Mouse (Mus musculus) natural killer cell, adult 2 months (primary cell): ENCODE data around the gene Prmt2.

ENCODE experiments used
- DNase-seq, 2 experiments: peaks; one replicate each; pipeline ENCODE4 v3.0.0; 2022; ENCODE audit warnings: low spot score in 2 of 2

The Prmt2 gene

DNA sequence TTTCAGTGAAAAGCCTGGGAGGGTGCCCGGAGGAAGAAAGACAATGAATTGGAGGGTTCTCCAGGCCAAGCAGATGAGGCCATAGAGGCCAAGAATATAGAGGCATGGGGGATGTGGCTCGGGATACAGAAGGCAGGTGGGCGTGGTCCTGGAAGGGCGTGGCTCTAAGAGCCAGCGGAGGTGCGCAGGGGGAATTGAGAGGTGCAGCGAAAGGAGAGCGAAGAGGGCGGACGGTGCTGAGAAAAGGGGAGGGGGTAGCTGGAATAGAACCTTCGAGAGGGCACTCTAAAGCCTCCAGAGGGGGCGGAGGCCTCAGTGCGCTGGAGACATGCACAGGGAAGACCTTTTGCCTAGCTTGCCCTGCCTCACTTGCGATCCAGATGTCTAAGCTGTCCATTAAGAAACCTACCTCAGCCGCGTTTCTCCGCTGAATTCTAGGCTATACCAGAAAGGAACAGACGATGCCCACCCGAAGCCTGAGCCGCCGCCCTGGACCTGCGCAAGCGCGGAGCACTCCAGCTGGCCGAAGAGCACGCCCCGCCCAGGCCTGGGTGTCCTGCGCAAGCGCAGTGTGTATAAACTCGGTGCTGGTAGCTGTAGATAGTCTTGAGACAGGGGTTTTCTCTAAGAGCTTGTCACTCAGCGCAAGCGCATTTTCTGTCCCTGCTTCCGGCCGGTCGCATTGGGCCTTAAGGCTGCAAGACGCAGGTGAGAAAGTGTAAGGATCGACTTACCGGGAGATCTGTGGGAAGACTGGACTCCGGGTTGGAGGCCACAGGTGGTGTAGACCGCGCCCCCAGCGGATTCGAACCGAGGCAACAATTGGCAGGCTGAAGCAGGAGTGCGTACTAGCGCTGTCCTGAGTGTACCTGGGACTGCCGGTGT is at the start of gene Prmt2:
Prmt2 (minus strand) TSS at position 525 of the 885 bp plus-strand sequence.
- DNase-seq, result peak; percentile 90 to 91

DNA sequence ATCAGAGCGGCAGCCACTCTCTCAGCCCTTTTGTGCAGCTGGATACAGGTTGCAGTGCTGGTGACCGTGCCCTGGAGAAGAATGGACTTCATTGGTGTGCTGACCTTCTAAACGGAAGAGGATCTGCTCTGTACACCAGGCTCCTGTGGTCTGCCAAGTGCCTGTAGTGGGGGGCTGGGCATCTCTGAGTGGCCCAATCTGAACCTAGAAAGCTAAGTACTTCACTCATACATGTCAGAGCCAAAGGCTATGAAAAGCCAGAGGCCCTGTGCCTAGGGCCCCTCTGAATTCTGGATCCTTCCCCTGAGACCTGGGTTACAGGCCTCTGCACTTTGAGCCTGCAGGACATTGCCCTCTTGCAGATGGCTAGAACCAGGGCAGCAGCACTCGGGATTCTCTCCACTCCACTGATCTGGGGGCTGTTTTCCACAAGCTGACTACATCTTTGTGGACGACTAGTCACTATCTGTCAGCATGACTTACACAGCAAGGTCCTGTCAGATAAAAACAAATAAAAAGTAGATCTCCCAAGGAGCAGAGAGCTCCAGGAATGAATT is 41.0 kb upstream of the Prmt2 start:
- no peak for DNase-seq

DNA sequence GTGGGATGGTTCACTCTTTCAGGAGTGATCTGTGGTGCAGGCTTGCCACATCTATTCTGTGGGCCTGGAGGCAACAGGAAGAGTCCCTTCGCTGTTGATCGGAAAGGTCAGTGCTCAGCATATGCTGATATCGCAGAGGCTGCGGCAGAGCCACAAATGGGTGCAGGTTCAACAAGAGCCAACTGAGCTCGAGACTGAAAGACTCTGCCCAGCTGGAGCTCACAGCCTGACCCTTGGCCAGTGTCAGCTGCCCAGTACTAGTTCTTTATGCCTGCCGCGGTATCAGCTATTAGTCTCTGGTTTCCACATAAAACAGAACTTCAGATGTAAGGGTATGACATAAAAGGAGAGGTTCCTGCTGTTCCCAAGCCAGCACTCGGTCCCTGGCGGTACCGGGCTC is 37.6 kb upstream of the Prmt2 start:
- no peak for DNase-seq

DNA sequence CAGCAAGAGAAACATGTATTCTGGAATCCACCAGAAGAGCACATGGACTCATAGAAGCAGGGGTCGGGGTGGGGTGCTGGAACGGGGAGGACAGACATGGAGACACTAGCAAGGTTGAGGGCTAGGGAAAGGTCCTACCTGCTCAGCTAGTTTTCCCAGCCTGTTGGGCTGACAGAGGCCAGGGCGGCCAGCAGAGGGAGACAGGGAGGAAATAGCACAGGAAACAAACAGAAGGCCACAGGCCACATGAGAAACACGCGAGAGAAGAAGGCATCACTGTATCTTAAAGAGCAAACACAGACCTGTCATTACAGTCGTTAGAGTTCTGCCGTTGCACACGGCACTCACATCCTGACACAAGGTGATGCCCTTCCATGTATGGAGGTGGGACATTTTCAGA is 33.6 kb upstream of the Prmt2 start:
- DNase-seq, result peak; percentile 60 to 63

DNA sequence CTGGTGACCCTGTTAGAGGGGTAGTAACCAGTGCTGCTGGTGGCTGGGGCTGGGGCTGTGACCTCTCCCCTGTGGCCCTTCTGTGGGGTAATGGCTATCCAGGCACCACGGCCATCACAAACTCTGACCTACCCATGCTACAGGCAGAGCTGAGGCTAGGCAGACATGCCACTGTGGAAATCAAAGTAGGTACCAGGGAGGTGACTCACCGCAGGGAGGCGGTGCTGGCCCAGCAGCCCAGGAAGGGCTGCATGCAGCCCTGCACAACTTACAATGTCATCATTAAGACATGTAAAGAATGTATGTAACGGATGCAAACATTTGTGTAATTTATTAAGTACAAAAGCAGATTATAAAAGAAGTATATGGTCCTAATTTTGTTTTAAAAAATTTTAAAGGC is 24.8 kb upstream of the Prmt2 start:
- no peak for DNase-seq

DNA sequence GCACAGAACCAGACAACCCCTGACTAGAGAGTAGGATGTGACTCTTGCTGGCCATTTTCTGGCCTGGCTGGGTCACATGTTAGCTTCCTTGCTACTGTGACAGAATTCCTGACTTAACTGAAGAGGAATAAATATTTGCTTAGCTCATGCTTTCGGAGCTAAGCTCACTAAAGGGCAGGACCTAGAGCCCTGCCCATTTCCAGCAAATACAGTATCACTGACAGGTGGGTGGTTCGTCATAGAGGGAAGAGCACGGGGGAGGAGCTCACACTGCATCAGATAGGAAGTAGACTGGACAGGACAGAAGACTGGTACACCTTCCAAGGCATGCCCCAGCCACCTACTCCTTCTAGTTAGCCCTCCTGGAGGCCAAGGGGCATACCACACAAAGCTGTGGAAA is 23.8 kb upstream of the Prmt2 start:
- DNase-seq, result no peak

DNA sequence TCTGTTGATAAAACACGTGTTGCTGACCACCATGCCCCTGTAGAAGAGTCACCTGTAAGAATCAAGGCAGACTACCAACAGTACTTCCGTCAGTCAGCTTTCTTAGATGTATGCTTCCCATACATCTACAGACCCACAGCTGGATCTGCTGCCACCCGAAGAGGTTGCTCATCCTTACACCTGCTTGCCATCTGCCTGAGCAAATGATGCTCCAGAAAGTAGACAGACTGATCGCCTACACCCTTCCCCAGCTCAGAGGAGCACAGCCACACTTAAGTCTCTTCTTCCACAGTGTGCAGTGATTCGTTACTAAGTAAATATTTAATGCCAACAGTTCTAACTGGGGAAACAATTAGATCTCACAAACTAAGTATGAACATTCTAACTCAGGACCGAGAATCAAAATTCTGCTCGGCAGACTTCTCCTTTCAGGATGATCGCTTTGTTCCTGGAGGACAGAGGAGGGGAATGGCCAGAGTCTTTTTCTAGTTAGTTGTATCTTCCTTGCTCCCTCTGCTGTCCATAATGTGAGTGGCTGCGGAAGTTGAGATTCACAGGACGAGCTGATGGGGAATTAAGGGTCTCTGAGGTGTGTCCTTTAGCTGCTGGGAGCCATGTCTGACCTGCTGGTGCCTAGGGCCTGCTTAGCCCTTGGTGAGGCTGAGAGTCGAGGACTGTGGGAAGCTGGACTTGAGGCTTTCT is 22.8 kb upstream of the Prmt2 start:
- DNase-seq, result no peak

DNA sequence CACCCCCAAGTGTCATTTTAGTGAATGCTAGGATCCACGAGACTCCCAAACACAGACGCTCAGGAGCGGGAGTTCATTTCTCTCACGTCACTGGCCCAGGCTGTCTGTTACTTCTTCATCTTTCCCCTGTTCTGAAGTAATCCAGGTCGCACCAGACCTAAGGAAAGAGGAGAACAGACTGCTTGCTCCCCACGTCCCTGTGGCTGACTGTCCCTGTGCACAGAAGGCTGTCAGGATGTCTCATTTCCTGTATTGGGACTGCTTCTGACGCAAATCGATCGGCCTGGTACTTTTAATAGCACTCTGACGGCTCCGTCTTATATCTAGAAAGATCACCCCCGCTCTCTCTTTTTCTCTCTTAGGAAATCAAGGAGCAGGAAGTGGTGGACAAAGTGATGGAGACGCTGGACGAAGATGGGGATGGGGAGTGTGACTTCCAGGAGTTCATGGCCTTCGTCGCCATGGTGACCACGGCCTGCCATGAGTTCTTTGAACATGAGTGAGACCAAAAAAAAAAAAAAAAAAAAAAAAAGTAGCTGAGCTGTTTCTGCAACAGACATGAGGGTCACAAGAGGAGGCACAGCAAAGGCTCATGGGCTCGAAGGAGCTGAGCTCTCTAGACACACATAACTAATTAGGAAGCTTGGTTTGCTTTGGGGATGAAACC is 22.0 kb upstream of the Prmt2 start:
- no peak for DNase-seq

DNA sequence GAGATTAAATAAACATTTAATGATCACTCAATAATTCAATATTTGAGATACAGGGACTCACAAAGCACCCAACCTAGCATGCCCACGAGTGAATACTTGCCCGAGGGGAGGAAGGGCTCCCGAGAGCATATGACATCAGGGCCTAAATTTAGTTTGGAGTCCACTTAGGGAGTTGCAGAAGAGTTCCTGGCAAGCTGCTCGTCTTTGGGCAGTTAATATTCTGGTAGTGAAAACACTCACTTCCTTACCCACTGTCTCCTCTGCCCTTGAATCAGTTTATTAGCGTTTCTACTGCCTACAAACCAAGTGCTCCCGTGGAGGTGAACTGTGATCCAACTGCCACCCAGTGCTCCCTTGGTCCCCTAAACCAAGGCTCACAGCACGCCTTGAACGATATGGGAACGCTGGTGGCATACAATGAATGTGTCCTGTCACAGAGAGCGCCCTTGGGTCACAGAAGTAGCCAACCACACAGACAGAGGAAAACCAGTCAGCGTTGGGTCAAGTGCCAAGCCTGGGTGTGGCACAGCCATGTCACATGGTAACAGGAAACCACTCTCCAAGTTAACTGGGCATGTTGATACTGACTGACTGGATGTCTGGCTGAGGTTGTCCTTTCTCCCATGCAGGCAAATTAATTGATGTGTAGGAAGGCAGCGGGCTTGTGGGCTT is 20.2 kb upstream of the Prmt2 start:
- DNase-seq, result no peak

DNA sequence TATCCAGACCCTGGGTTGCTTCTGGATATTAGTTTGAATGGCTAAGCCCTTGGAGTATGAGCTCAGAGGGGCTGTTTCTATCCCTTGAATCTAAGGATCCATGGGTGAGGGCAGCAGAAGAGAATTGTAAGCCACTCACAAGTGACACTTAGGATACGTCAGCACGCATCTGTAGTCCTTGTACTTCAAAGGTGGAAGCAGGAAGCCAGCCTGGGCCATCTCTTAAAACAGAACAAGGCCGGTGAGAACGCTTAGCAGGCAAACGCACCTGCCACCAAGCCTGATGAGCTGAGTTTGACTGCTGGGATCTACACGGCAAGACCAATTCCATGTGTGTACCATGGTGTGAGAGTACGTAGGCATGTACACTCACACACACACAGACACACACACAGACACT is 19.6 kb upstream of the Prmt2 start:
- no peak for DNase-seq

DNA sequence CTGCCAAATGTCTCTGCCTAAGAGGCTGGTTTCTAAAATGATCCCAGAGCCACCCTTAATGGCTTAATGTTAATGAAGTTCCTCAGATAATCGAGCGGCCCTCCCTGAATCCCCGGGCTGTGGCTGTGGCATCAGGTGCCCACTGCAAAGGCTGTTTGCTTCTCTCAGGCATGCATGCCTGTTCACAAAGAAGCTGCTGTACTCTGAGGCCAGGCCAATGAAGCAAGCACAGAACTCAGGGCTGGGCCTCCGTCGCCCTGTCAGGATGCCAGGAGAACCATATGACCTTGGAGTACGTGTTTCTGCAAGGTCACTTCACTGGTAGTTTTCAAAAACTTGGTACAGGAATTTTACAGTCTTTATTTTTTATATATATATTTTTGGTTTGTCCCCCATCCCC is 18.0 kb upstream of the Prmt2 start:
- DNase-seq, result no peak

DNA sequence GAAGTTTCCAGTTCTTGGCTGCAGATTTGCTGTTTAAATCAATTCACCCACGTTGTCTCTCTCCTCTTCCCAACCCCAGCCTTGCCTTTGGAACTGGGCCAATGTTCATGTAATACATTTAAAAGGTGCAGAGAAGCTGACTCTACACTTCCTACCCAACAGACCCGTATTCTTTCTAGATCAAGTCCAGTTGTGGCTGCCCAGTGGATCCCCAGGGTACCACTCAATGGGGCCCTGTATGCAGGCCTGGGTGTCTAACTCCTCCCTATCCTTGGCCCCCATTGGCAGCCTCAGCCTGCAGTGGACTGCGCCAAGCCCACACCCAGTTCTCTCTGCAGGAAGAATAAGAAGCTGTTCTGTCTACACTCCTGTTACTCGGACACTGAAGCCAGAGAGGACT is 15.9 kb upstream of the Prmt2 start, which contains the start of gene S100b:
S100b (plus strand) TSS at position 318 of the 400 bp plus-strand sequence.
- no peak for DNase-seq

DNA sequence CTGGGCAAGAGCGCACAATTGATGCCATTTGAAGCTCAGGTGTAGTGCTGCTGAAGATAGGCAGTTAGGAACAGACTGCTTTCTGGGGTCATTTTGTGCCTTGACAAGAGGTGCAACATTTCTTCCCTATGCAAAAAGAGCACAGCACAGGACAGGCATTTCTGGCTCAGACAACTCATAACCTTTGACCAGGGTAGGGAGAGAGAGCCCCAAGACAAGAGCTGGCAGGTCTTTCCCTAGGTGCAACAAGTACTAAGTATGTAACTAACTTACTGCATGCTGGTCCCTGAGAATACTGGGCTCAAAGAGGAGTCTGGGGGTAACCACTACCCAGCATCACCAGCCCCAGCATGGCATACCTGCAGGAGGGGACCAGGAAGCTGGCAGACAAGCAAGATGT is 15.4 kb upstream of the Prmt2 start:
- DNase-seq, result no peak

DNA sequence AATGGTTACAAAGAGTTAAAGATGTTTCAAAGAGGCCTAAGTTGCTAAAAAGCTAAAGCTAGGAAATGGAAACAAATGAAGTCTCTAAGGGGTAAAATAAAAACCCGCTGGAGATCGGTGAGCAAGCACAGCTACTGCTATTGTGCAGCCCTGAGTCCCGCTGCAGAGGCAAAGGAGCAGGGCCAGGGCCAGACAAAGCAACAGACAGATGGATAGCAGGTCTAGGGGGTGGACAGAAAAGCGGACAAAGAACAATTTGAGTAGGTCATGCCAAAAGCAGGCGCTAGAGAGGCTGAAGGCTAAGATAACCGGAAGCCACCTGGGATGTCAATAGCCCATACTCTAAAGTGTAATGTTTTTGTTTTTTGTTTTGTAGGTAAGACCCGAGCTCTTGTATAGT is 13.2 kb upstream of the Prmt2 start:
- no peak for DNase-seq

DNA sequence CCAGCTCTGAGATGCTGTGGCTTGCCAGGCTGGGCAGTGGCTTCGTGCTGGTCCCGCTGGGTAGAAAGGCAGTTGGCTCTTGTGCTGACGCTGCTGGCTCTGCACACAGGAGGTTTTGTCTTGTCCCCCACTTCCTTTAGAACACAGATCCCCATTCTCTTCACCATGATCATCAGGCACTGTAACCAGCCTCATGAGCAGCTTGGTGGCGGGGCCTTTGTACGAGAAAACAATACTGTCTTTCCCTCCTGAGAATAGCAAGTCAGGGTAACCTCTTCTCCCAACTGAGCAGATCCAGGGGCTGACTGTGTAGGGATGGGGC is 10.9 kb upstream of the Prmt2 start:
- DNase-seq, result no peak

DNA sequence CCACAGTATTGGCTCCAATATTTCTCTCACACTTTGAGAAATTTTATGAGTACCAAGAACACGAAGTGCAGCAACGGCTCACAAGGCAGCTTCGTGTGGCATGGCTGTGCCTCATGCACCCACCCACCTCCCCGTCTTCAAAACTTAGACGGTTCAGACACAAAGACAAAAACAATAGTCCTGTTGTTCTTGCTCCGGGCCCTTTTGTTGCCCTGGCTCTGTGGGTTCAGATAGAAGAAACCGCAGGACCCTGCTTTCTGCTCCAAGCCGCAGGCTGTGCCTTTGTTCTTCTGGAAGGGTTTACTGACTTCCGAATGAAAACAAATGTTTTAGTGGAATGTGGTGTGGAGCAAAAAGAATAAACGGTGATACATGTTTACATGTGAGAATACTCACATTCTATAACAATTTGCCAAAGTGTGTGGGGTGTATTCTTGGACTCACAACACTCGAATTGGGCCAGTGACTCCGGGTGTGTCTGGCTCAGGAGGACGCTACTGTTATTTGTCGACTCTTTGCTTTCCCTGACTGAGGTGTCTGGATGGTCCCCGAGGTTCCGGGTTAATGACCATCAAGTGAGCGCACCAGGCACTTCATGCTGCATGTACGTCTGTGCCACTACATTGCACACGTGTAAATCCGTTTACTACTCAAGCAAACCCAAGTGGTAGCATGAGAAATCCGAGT is 10.4 kb upstream of the Prmt2 start:
- no peak for DNase-seq

DNA sequence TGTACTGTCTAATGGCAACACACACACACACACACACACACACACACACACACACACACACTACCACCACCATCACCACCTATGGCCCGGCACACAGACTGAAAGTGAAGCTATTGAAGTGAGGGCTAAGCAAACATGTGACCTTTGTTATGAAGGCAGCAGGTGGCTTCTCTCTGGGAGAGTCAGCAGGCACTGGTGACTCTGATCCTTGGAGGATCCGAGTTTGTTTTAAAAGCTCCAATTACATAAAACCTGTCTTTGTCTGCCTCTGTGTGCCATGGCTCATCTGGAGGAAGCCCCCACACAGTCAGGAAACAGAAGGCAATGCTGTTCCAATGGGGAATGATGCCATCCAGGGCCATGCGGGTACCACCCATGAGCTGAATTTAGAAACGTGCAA is 8.9 kb upstream of the Prmt2 start:
- DNase-seq, result no peak

DNA sequence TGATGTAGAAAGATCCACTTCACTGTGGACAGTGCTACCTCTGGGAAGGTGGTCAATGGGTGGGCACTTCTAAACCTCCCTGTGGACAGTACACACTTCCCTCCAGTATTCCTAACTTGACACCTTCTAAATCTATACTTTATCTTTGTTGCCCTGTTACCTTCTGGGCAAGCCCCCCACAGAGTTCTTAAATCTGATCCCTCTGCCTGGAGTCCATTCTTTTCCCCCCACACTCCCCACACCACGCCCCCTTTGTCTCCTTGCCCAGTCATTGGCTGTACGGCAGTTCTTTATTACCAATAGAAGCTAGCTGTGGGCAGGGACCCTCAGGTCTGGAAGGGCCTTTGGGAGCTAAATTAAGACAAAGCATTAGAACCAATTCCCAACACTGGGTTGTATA is 7.4 kb upstream of the Prmt2 start:
- no peak for DNase-seq

DNA sequence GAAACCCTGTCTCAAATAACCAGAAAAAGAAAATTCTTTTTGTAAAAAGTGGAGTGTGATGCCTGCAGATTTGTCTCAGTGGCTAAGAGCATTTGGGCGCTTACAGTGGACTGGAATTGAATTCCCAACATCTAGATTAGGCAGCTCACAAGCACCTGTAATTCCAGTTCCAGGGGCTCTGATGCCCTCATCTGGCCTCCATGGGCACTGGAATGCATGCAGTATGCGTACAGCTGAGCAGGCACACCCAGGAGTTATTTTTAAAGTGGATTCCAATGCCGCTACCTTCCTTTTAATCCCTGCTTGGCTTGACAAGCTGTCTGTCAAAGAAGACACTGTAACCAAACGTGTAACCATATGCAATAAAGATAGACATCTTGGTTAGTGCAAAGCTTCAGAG is 1.7 kb upstream of the Prmt2 start:
- no peak for DNase-seq

DNA sequence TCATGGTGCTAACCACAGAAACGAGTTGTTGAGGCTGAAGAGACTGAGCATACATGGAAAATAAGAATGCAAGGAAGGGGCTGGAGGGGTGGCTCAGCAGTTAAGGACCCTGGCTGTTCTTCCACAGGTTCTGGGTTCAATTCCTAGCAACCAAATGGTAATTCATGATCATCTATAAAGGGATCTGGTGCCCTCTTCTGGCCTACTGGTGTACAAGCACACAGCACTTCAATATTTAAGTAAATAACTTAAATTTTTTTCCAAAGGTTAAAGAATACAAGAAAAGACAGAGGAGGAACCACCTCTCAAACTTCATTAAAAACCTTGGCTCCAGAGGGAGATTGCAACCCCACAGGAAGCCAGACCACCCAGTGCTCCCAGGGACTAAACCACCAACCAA is 8.0 kb downstream of the Prmt2 start:
- DNase-seq, result no peak

DNA sequence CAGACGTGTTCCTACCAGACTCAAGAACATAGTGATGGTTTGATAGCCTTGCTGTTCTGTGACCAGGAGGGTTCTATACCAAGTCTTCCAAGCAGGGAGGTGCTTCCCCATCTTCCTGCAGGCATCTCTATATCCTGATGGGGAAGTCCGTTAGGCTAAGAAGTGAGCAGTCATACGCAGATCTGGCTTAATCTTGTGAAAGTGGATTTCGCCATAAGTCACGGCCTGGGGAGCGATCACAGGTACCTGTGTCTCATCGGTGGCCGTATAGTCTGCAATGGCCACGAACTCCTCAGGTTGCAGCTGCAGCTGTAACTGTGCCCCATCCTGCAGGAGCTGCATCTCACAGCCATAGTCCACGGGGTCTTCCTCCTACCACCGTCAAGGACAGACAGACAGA is 11.7 kb downstream of the Prmt2 start:
- no peak for DNase-seq
